ENCODE assay signal across 16 mouse cellular contexts in genomic region chr10:30538538-30538815, GRCm38 (mm10).
DNase-seq lines count a peak whose midpoint lies in the region; ATAC-seq and TF ChIP-seq lines count a peak whose summit lies in the region.
"Had no signal": no experiment of that assay in that cellular context is flagged by ENCODE, and none has a peak within 500 bp of the region (broad histone marks: within the 10 kb centered on the region; RNA-seq: fewer than 3 reads in every experiment).

No protein-coding gene starts in this region.

- no peaks in the 10 kb centered on the region for H3K9me3 ChIP-seq in kidney, embryonic 14.5 days (ENCODE audit: control insufficient read depth, low read length)
- H3K9me3 ChIP-seq: lung, embryonic 15.5 days; neural tube, embryonic 13.5 days had no signal

- peaks cover 13% of the 10 kb centered on the region; the same call in 1 of the 2 replicates for H3K36me3 ChIP-seq in kidney, embryonic 14.5 days (ENCODE audit: control insufficient read depth, insufficient read depth, low read length)
- peaks cover 8% of the 10 kb centered on the region; the same call in 1 of the 2 replicates for H3K36me3 ChIP-seq in spleen, adult 2 months (ENCODE audit: control insufficient read depth, insufficient read depth, low read length)

- H3K27ac ChIP-seq in kidney, embryonic 14.5 days (ENCODE audit: low read depth, low read length), result no peak overlapping the region
- H3K27ac ChIP-seq in spleen, adult 2 months (ENCODE audit: insufficient read depth, low read length), result peak overlapping the region; percentile 2; the same call in 1 of the 2 replicates
- H3K27ac ChIP-seq: gastrocnemius, adult 2 months; lung, embryonic 15.5 days; neural tube, embryonic 13.5 days; stomach, postnatal 0 days had no signal

- no peaks in the 10 kb centered on the region for H3K4me1 ChIP-seq in kidney, embryonic 14.5 days (ENCODE audit: control insufficient read depth, insufficient read depth, low read length)
- no peaks in the 10 kb centered on the region for H3K4me1 ChIP-seq in spleen, adult 2 months (ENCODE audit: control insufficient read depth, insufficient read depth, insufficient read length)
- H3K4me1 ChIP-seq: lung, embryonic 15.5 days; neural tube, embryonic 13.5 days had no signal

- no peaks in the 10 kb centered on the region for H3K27me3 ChIP-seq in kidney, embryonic 14.5 days (ENCODE audit: control insufficient read depth, insufficient read depth, low read length)
- H3K27me3 ChIP-seq in spleen, adult 2 months (ENCODE audit: control insufficient read depth, insufficient read depth, low read length), result no peaks in the 10 kb centered on the region
- H3K27me3 ChIP-seq: lung, embryonic 15.5 days; neural tube, embryonic 13.5 days; Patski had no signal

- 36% methylated on average over 5 of the region's 5 CpGs for WGBS in kidney, embryonic 14.5 days
- 39% methylated on average over 5 of the region's 5 CpGs for WGBS in spleen, adult 2 months

- H3K4me2 ChIP-seq in kidney, embryonic 14.5 days (replicated peaks; ENCODE audit: low read depth, low read length), result no peak overlapping the region
- H3K4me2 ChIP-seq: lung, embryonic 15.5 days; neural tube, embryonic 13.5 days had no signal

- H3K9ac ChIP-seq in kidney, embryonic 14.5 days (ENCODE audit: low read depth, low read length), result no peak overlapping the region
- H3K9ac ChIP-seq: lung, embryonic 15.5 days; neural tube, embryonic 13.5 days had no signal

- DNase-seq in kidney, postnatal 4 days, result no peak
- DNase-seq in spleen, adult 2 months (ENCODE audit: low read depth in 1 of 2, low spot score in 2 of 2), result peak in 1 of 2 experiments; percentile 17
- DNase-seq in spleen, adult 18-20 months, result no peak
- peak; percentile 16 for DNase-seq in thymus, postnatal 4 days
- DNase-seq in embryo, embryonic 9.5 days (ENCODE audit: extremely low spot score), result no peak
- DNase-seq: gastrocnemius, adult 2 months; heart, postnatal 36 days; liver had no signal

- no peak overlapping the region for H3K4me3 ChIP-seq in kidney, embryonic 14.5 days (ENCODE audit: low read length)
- no peak overlapping the region for H3K4me3 ChIP-seq in spleen, adult 2 months (ENCODE audit: extremely low read depth, insufficient read depth, insufficient read length)
- H3K4me3 ChIP-seq: erythroblast, embryonic 14.5 days; gastrocnemius, adult 2 months; lung, embryonic 15.5 days; neural tube, embryonic 13.5 days had no signal

- 0 out of 2 replicates have a peak, but pooled peaks have one; percentile 32 for ATAC-seq in kidney, embryonic 14.5 days (ENCODE audit: low FRiP score, low TSS enrichment)
- ATAC-seq in inflammation-experienced regulatory T-cells, adult 6 months, result peak; percentile 83
- ATAC-seq: intestine, embryonic 16.5 days; Patski had no signal

- TF ChIP-seq POLR2A in spleen, adult 2 months (IDR thresholded peaks at IDR 0.05; ENCODE audit: low read depth, low read length), result no peak

- no peak for TF ChIP-seq CTCF in spleen, adult 2 months (IDR thresholded peaks at IDR 0.05; ENCODE audit: extremely low read depth, insufficient read depth, insufficient read length, insufficient replicate concordance)
